In the genomic region with DNA sequence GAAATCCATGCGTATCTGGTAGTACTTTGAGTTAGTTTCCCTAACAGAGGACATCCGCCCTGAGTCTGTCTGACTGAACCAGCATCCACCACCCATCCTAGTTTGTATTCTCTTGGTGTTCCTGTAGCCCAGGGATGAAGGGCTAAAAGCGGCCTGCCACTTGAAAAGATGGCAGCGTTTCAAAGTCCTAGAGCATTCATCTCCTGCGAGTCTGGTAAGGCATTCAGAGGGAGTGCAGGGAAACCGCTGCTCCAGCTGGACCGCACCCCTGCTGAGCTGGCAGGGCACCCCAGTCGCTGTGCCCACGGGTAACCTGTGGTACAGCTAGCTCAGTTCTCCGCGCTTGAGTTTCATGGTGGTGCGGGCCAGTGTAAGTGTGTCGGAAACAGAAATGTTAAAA, we compare ENCODE assay signal across 8 mouse cellular contexts. TPM values are rescaled to one million over a fixed set of nuclear protein-coding genes. Genes with fewer than 3 reads are reported as not detected.
A peak's percentile ranks its signal among the peaks of the same experiment; 100 is the strongest.
DNase-seq lines count a peak whose midpoint lies in the region; ATAC-seq and TF ChIP-seq lines count a peak whose summit lies in the region.

No protein-coding gene starts in this region.

- H3K36me3 ChIP-seq in embryonic facial prominence, embryonic 13.5 days: no peaks in the 10 kb centered on the region
- 0 out of 2 replicates have a peak, but pooled peaks cover 12% of the 10 kb centered on the region for H3K36me3 ChIP-seq in embryonic facial prominence, embryonic 10.5 days (replicated peaks)
- H3K36me3 ChIP-seq in heart, embryonic 14.5 days (ENCODE audit: control insufficient read depth, insufficient read depth, low read length): 0 out of 2 replicates have a peak, but pooled peaks cover 6% of the 10 kb centered on the region

- H3K27ac ChIP-seq in embryonic facial prominence, embryonic 13.5 days: peak overlapping the region; percentile 56
- H3K27ac ChIP-seq in embryonic facial prominence, embryonic 10.5 days (replicated peaks): no peak overlapping the region
- peak overlapping the region; percentile 35 for H3K27ac ChIP-seq in cerebellum, adult 2 months (ENCODE audit: insufficient read depth, low read length)
- H3K27ac ChIP-seq in heart, embryonic 14.5 days (replicated peaks in 1 of 2; ENCODE audit: control insufficient read depth in 1 of 2, insufficient read depth in 1 of 2, low read depth in 2 of 2, low read length in 2 of 2): peak overlapping the region; percentile 84 to 85

- H3K4me2 ChIP-seq in embryonic facial prominence, embryonic 13.5 days: no peak overlapping the region
- H3K4me2 ChIP-seq in heart, embryonic 14.5 days (ENCODE audit: low read length): peak overlapping the region; percentile 36; the same call in 1 of the 2 replicates

- H3K9ac ChIP-seq in embryonic facial prominence, embryonic 13.5 days: no peak overlapping the region
- no peak overlapping the region for H3K9ac ChIP-seq in heart, embryonic 14.5 days (ENCODE audit: low read length)

- no peaks in the 10 kb centered on the region for H3K27me3 ChIP-seq in embryonic facial prominence, embryonic 13.5 days
- H3K27me3 ChIP-seq in embryonic facial prominence, embryonic 10.5 days (replicated peaks; ENCODE audit: low read depth, poor library complexity, severe bottlenecking): no peaks in the 10 kb centered on the region
- no peaks in the 10 kb centered on the region for H3K27me3 ChIP-seq in cerebellum, adult 2 months (ENCODE audit: control insufficient read depth, insufficient read depth, low read length)
- no peaks in the 10 kb centered on the region for H3K27me3 ChIP-seq in heart, embryonic 14.5 days (ENCODE audit: control insufficient read depth, insufficient read depth, low read length)

- H3K9me3 ChIP-seq in embryonic facial prominence, embryonic 13.5 days: no peaks in the 10 kb centered on the region
- H3K9me3 ChIP-seq in embryonic facial prominence, embryonic 10.5 days: no peaks in the 10 kb centered on the region
- H3K9me3 ChIP-seq in heart, embryonic 14.5 days (ENCODE audit: control insufficient read depth, low read length): no peaks in the 10 kb centered on the region

- no peak overlapping the region for H3K4me3 ChIP-seq in embryonic facial prominence, embryonic 13.5 days
- H3K4me3 ChIP-seq in embryonic facial prominence, embryonic 10.5 days: no peak overlapping the region
- no peak overlapping the region for H3K4me3 ChIP-seq in cerebellum, adult 2 months (replicated peaks; ENCODE audit: insufficient read depth, low read depth, low read length)
- H3K4me3 ChIP-seq in heart, embryonic 14.5 days (ENCODE audit: control insufficient read depth in 1 of 2, insufficient read depth in 1 of 2, low read depth in 1 of 2, low read length in 2 of 2): no peak overlapping the region

- no peak for ATAC-seq in embryonic facial prominence, embryonic 13.5 days (ENCODE audit: insufficient number of reproducible peaks, insufficient read depth, low FRiP score, low TSS enrichment, low read depth)
- ATAC-seq in heart, embryonic 14.5 days (ENCODE audit: insufficient number of reproducible peaks, insufficient read depth, low FRiP score, low read depth): 0 out of 2 replicates have a peak, but pooled peaks have one; percentile 24
- ATAC-seq in erythroid progenitor cell, adult 5-6 weeks (replicated peaks; ENCODE audit: low FRiP score, poor library complexity, severe bottlenecking): no peak

- 73% methylated on average over 13 of the region's 13 CpGs for WGBS in embryonic facial prominence, embryonic 13.5 days
- WGBS in embryonic facial prominence, embryonic 10.5 days: 78% methylated on average over 13 of the region's 13 CpGs
- 10% methylated on average over 13 of the region's 13 CpGs for WGBS in cerebellum, adult 2 months
- WGBS in heart, embryonic 14.5 days: 46% methylated on average over 13 of the region's 13 CpGs

- H3K4me1 ChIP-seq in embryonic facial prominence, embryonic 13.5 days: peaks cover 56% of the 10 kb centered on the region
- peaks cover 36% of the 10 kb centered on the region for H3K4me1 ChIP-seq in embryonic facial prominence, embryonic 10.5 days
- H3K4me1 ChIP-seq in cerebellum, adult 2 months (ENCODE audit: control insufficient read depth, insufficient read depth, low read length): peaks cover 61% of the 10 kb centered on the region
- H3K4me1 ChIP-seq in heart, embryonic 14.5 days (ENCODE audit: control insufficient read depth in 2 of 2, insufficient read depth in 2 of 2, low read length in 2 of 2): peaks cover 22 to 46% of the 10 kb centered on the region in 2 experiments

- DNase-seq in embryonic facial prominence, embryonic 10.5 days (ENCODE audit: low spot score): no peak
- peak; percentile 76 to 78 for DNase-seq in cerebellum, adult 2 months
- peak; percentile 38 to 53 for DNase-seq in left cerebral cortex, adult 18-20 months (ENCODE audit: low spot score in 2 of 2)
- no peak for DNase-seq in gastrocnemius, postnatal 10 days
- no peak for DNase-seq in c-Kit-positive CD71-positive TER-119-positive erythroid progenitor cells, embryonic 14.5 days (ENCODE audit: low spot score)

- TF ChIP-seq CTCF in cerebellum, adult 2 months (IDR thresholded peaks at IDR 0.05; ENCODE audit: borderline replicate concordance, insufficient read depth, low read depth, low read length): no peak

- no peak for TF ChIP-seq POLR2A in cerebellum, adult 2 months (IDR thresholded peaks at IDR 0.05; ENCODE audit: borderline replicate concordance, insufficient read depth, low read length)

RNA-seq across cellular contexts. Expression of gene Fnbp1, which starts 22.0 kb away (rescaled TPM):
- polyA plus RNA-seq in embryonic facial prominence, embryonic 13.5 days (2015; fragmentation: Nextera tagmentation; extraction: Ambion mirVana): 29.4 and 33.0 TPM in 2 replicates
- polyA plus RNA-seq in embryonic facial prominence, embryonic 10.5 days (2016; fragmentation: Nextera tagmentation; extraction: Ambion mirVana): 15.7 and 17.0 TPM in 2 replicates
- 310 and 320 TPM in 2 replicates for polyA plus RNA-seq in cerebellum, adult 2 months (2012; rRNA removed)
- 17.6 and 19.4 TPM in 2 replicates for polyA plus RNA-seq in heart, embryonic 14.5 days (2014; fragmentation: Nextera tagmentation; extraction: Ambion mirVana)
- 100 to 1,000 TPM in 1 of 2 experiments, 10 to 100 TPM in 1; 97.8 to 101 TPM for total RNA-seq in left cerebral cortex, adult 18-20 months (2021)
- 3.8 and 19.1 TPM in 2 replicates for total RNA-seq in erythroid progenitor cell, adult 5-6 weeks (2015; ENCODE audit: low replicate concordance)
- total RNA-seq in erythroid progenitor cell, adult 5-6 weeks (2017; ENCODE audit: low replicate concordance): 5.8 and 9.1 TPM in 2 replicates
- 10 to 100 TPM; 27.9 to 30.3 TPM for total RNA-seq in gastrocnemius, postnatal 10 days (2021)

RNA-seq across cellular contexts. Expression of gene Gpr107, which starts 32.3 kb away (rescaled TPM):
- 39.8 and 42.8 TPM in 2 replicates for polyA plus RNA-seq in embryonic facial prominence, embryonic 13.5 days (2015; fragmentation: Nextera tagmentation; extraction: Ambion mirVana)
- 28.7 and 32.4 TPM in 2 replicates for polyA plus RNA-seq in embryonic facial prominence, embryonic 10.5 days (2016; fragmentation: Nextera tagmentation; extraction: Ambion mirVana)
- 30.0 and 33.9 TPM in 2 replicates for polyA plus RNA-seq in cerebellum, adult 2 months (2012; rRNA removed)
- 26.6 and 27.3 TPM in 2 replicates for polyA plus RNA-seq in heart, embryonic 14.5 days (2014; fragmentation: Nextera tagmentation; extraction: Ambion mirVana)
- total RNA-seq in left cerebral cortex, adult 18-20 months (2021): 10 to 100 TPM; 42.9 to 45.1 TPM
- total RNA-seq in erythroid progenitor cell, adult 5-6 weeks (2015; ENCODE audit: low replicate concordance): 15.1 and 24.7 TPM in 2 replicates
- total RNA-seq in erythroid progenitor cell, adult 5-6 weeks (2017; ENCODE audit: low replicate concordance): 6.4 and 8.9 TPM in 2 replicates
- 10 to 100 TPM; 27.4 to 32.4 TPM for total RNA-seq in gastrocnemius, postnatal 10 days (2021)

Comparison
In these comparisons a context has a peak if more than half of its experiments do, and no peak if none do; other contexts are left out.
1. DNase-seq: peak in cerebellum, adult 2 months (2 of 2) and left cerebral cortex, adult 18-20 months (2 of 2); none in embryonic facial prominence, embryonic 10.5 days (single experiment), gastrocnemius, postnatal 10 days (single experiment) and c-Kit-positive CD71-positive TER-119-positive erythroid progenitor cells, embryonic 14.5 days (single experiment).